Mouse (Mus musculus) heart, embryonic 10.5 days (tissue): ENCODE results near the gene Pdk2. TPM values are rescaled to one million over a fixed set of nuclear protein-coding genes. Genes with fewer than 3 reads are reported as not detected.
A peak's percentile ranks its signal among the peaks of the same experiment; 100 is the strongest.
"Not testable (repeated sequence)": the region's sequence is repeated elsewhere in the genome, so short reads cannot be mapped to it uniquely, and the experiment has no call there.

ENCODE experiments used
- DNase-seq: peaks from one replicate; pipeline ENCODE4 v3.0.0-alpha.2; 2017; ENCODE audit warnings: low spot score
- H3K27ac ChIP-seq: fragments of 300-500 bp; sonication (generic); 2 replicates; pipeline ENCODE4 v1.5.1; 2016; ENCODE audit warnings: mild to moderate bottlenecking
- H3K27me3 ChIP-seq: fragments of 300-500 bp; sonication (generic); 2 replicates; pipeline ENCODE4 v1.6.1; 2016; ENCODE audit warnings: mild to moderate bottlenecking; ENCODE audit not compliant: poor library complexity, insufficient read depth, severe bottlenecking
- H3K36me3 ChIP-seq: fragments of 300-500 bp; sonication (generic); 2 replicates; pipeline ENCODE4 v1.6.1; 2016; ENCODE audit warnings: mild to moderate bottlenecking, moderate library complexity
- H3K4me1 ChIP-seq: fragments of 300-500 bp; sonication (generic); 2 replicates; pipeline ENCODE4 v1.6.1; 2016; ENCODE audit warnings: mild to moderate bottlenecking
- H3K4me3 ChIP-seq: fragments of 300-500 bp; sonication (generic); 2 replicates; pipeline ENCODE4 v1.5.1; 2016; ENCODE audit warnings: mild to moderate bottlenecking, moderate library complexity
- H3K9me3 ChIP-seq: fragments of 300-500 bp; sonication (generic); 2 replicates; pipeline ENCODE4 v1.6.1; 2016; ENCODE audit warnings: mild to moderate bottlenecking, moderate library complexity
- whole genome bisulfite sequencing: fragments of 180-500 bp; shearing (Covaris S2); methylation state at CpG from one replicate; pipeline ENCODE4 v1.1.7; 2016; 5-methylcytosine and 5-hydroxymethylcytosine counted together
- polyA plus RNA-seq: library from polyadenylated mRNA; unstranded; fragments of >200 nt; fragmentation: Nextera tagmentation; extraction: Ambion mirVana; gene quantifications from 2 replicates; pipeline ENCODE4 v1.2.1, GENCODE M21; 2016

Pdk2 gene
- polyA plus RNA-seq, 1 experiment from 2014 or later, result 27.4 TPM

- no peaks in the 10 kb centered on the region for H3K9me3 ChIP-seq
- H3K27me3 ChIP-seq, result no peaks in the 10 kb centered on the region
- peak; percentile 93 for DNase-seq
- peak overlapping the region; percentile 94 for H3K27ac ChIP-seq
- 35% methylated on average over 3 of the region's 3 CpGs for WGBS
- peak overlapping the region; percentile 80 for H3K4me3 ChIP-seq
- H3K4me1 ChIP-seq, result peaks cover 67% of the 10 kb centered on the region
- H3K36me3 ChIP-seq, result peaks cover 19% of the 10 kb centered on the region; the same call in 1 of the 2 replicates
Observed at GRCm38 (mm10) chr11:95012075-95012474, 29.1 kb downstream of the Pdk2 start.

GRCm38 (mm10) chr11:95011416-95011815, 29.7 kb downstream of the Pdk2 start:
- Histone ChIP-seq H3K4me3 (peak overlapping the region; percentile 80), H3K36me3 (peaks cover 13% of the 10 kb centered on the region; the same call in 1 of the 2 replicates), H3K27me3 (no peaks in the 10 kb centered on the region), H3K27ac (peak overlapping the region; percentile 94), H3K9me3 (no peaks in the 10 kb centered on the region), H3K4me1 (peaks cover 73% of the 10 kb centered on the region)
- DNase-seq, result no peak
- WGBS, result 17% methylated on average over 1 of the region's 1 CpGs

- not testable (repeated sequence) for DNase-seq, H3K27me3 ChIP-seq, H3K9me3 ChIP-seq
- 11% methylated on average over 3 of the region's 4 CpGs for WGBS
- Histone ChIP-seq H3K4me1 (peaks cover 73% of the 10 kb centered on the region), H3K4me3 (peak overlapping the region; percentile 80), H3K36me3 (peaks cover 14% of the 10 kb centered on the region), H3K27ac (peak overlapping the region; percentile 94)
Observed at GRCm38 (mm10) chr11:95010841-95011403, 30.2 kb downstream of the Pdk2 start.

- Histone ChIP-seq H3K4me3 (peak overlapping the region; percentile 80), H3K36me3 (peaks cover 16% of the 10 kb centered on the region), H3K9me3 (no peaks in the 10 kb centered on the region), H3K4me1 (peaks cover 73% of the 10 kb centered on the region), H3K27me3 (no peaks in the 10 kb centered on the region), H3K27ac (peak overlapping the region; percentile 94)
- no peak for DNase-seq
- under 1% methylated on average over 37 of the region's 40 CpGs for WGBS
Observed at GRCm38 (mm10) chr11:95010141-95010739, 30.9 kb downstream of the Pdk2 start.

GRCm38 (mm10) chr11:95009629-95010014, 31.5 kb downstream of the Pdk2 start, which contains the start of gene Samd14:
Gene Samd14, plus strand, starts transcription at chr11:95009879.
- peak within 1 kb of the TSS; percentile 80 for H3K4me3 ChIP-seq
- H3K36me3 ChIP-seq, result peaks cover 19% of the 10 kb centered on the region
- H3K27me3 ChIP-seq, result no peaks in the 10 kb centered on the region
- no peaks in the 10 kb centered on the region for H3K9me3 ChIP-seq
- WGBS, result under 1% methylated on average over 32 of the region's 32 CpGs
- DNase-seq, result peak; percentile 91
- H3K4me1 ChIP-seq, result peaks cover 76% of the 10 kb centered on the region
- H3K27ac ChIP-seq, result peak within 1 kb of the TSS; percentile 94

GRCm38 (mm10) chr11:95008661-95009628, 32.2 kb downstream of the Pdk2 start:
- Histone ChIP-seq H3K36me3 (peaks cover 20% of the 10 kb centered on the region), H3K27me3 (no peaks in the 10 kb centered on the region), H3K27ac (peak overlapping the region; percentile 94), H3K4me1 (peaks cover 83% of the 10 kb centered on the region), H3K9me3 (no peaks in the 10 kb centered on the region), H3K4me3 (peak overlapping the region; percentile 80)
- no peak for DNase-seq
- 35% methylated on average over 15 of the region's 15 CpGs for WGBS

GRCm38 (mm10) chr11:95007418-95007817, 33.7 kb downstream of the Pdk2 start:
- H3K9me3 ChIP-seq, result no peaks in the 10 kb centered on the region
- H3K4me1 ChIP-seq, result peaks cover 90% of the 10 kb centered on the region
- no peak overlapping the region for H3K4me3 ChIP-seq
- H3K27ac ChIP-seq, result peak overlapping the region; percentile 85; the same call in 1 of the 2 replicates
- H3K36me3 ChIP-seq, result peaks cover 34% of the 10 kb centered on the region
- no peak for DNase-seq
- no peaks in the 10 kb centered on the region for H3K27me3 ChIP-seq
- WGBS, result 59% methylated on average over 3 of the region's 3 CpGs

GRCm38 (mm10) chr11:95006525-95007219, 34.5 kb downstream of the Pdk2 start:
- Histone ChIP-seq H3K4me3 (peak overlapping the region; percentile 57), H3K36me3 (peaks cover 42% of the 10 kb centered on the region), H3K27me3 (no peaks in the 10 kb centered on the region), H3K9me3 (no peaks in the 10 kb centered on the region), H3K27ac (peak overlapping the region; percentile 85), H3K4me1 (peaks cover 86% of the 10 kb centered on the region)
- peak; percentile 93 for DNase-seq
- 2% methylated on average over 27 of the region's 27 CpGs for WGBS

- peaks cover 85% of the 10 kb centered on the region for H3K4me1 ChIP-seq
- peak overlapping the region; percentile 85 for H3K27ac ChIP-seq
- WGBS, result 44% methylated on average over 4 of the region's 4 CpGs
- peak overlapping the region; percentile 57 for H3K4me3 ChIP-seq
- no peak for DNase-seq
- H3K36me3 ChIP-seq, result peaks cover 47% of the 10 kb centered on the region
- no peaks in the 10 kb centered on the region for H3K27me3 ChIP-seq
- no peaks in the 10 kb centered on the region for H3K9me3 ChIP-seq
Observed at GRCm38 (mm10) chr11:95006038-95006437, 35.1 kb downstream of the Pdk2 start.

- Histone ChIP-seq H3K27ac (peak overlapping the region; percentile 74), H3K9me3 (no peaks in the 10 kb centered on the region), H3K27me3 (no peaks in the 10 kb centered on the region), H3K36me3 (peaks cover 59% of the 10 kb centered on the region), H3K4me3 (no peak overlapping the region), H3K4me1 (peaks cover 88% of the 10 kb centered on the region)
- 69% methylated on average over 6 of the region's 6 CpGs for WGBS
- DNase-seq, result no peak
Observed at GRCm38 (mm10) chr11:95004937-95005198, 36.3 kb downstream of the Pdk2 start.

GRCm38 (mm10) chr11:95004136-95004936, 36.8 kb downstream of the Pdk2 start:
- peak overlapping the region; percentile 25; the same call in 1 of the 2 replicates for H3K4me3 ChIP-seq
- no peaks in the 10 kb centered on the region for H3K27me3 ChIP-seq
- H3K27ac ChIP-seq, result peak overlapping the region; percentile 74
- peaks cover 64% of the 10 kb centered on the region for H3K36me3 ChIP-seq
- H3K9me3 ChIP-seq, result no peaks in the 10 kb centered on the region
- no peak for DNase-seq
- 65% methylated on average over 12 of the region's 12 CpGs for WGBS
- peaks cover 84% of the 10 kb centered on the region for H3K4me1 ChIP-seq

GRCm38 (mm10) chr11:95002705-95003104, 38.4 kb downstream of the Pdk2 start:
- no peak for DNase-seq
- peaks cover 80% of the 10 kb centered on the region for H3K36me3 ChIP-seq
- H3K9me3 ChIP-seq, result no peaks in the 10 kb centered on the region
- WGBS, result 90% methylated on average over 8 of the region's 8 CpGs
- no peak overlapping the region for H3K27ac ChIP-seq
- H3K4me3 ChIP-seq, result no peak overlapping the region
- peaks cover 84% of the 10 kb centered on the region for H3K4me1 ChIP-seq
- no peaks in the 10 kb centered on the region for H3K27me3 ChIP-seq
